Mouse (Mus musculus) forebrain, embryonic 15.5 days (tissue): Measurements from ENCODE around the gene Zmat5. TPM values are rescaled to one million over a fixed set of nuclear protein-coding genes. Genes with fewer than 3 reads are reported as not detected.
A peak's percentile ranks its signal among the peaks of the same experiment; 100 is the strongest.

Experiments
- ATAC-seq: fragments of 200-750 bp; cut with Nextera tagmentation; replicated peaks from 2 replicates; pipeline ENCODE4 v1.8.0; 2017; ENCODE audit warnings: mild to moderate bottlenecking, moderate TSS enrichment, moderate library complexity
- H3K27ac ChIP-seq: fragments of 300-500 bp; sonication (generic); replicated peaks from 2 replicates; pipeline ENCODE4 v1.5.1; 2015; ENCODE audit warnings: mild to moderate bottlenecking, inconsistent platforms
- H3K27me3 ChIP-seq: fragments of 300-500 bp; sonication (generic); 2 replicates; pipeline ENCODE4 v1.6.1; 2015; ENCODE audit warnings: inconsistent platforms
- H3K36me3 ChIP-seq: fragments of 300-500 bp; sonication (generic); 2 replicates; pipeline ENCODE4 v1.6.1; 2015; ENCODE audit warnings: mild to moderate bottlenecking, inconsistent platforms
- H3K4me1 ChIP-seq: fragments of 300-500 bp; sonication (generic); 2 replicates; pipeline ENCODE4 v1.6.1; 2015; ENCODE audit warnings: inconsistent platforms
- H3K4me2 ChIP-seq: fragments of 300-500 bp; sonication (generic); replicated peaks from 2 replicates; pipeline ENCODE4 v1.6.1; 2015; ENCODE audit warnings: mild to moderate bottlenecking, inconsistent platforms
- H3K4me3 ChIP-seq: fragments of 300-500 bp; sonication (generic); 2 replicates; pipeline ENCODE4 v1.5.1; 2015; ENCODE audit warnings: mild to moderate bottlenecking, inconsistent platforms
- H3K9ac ChIP-seq: fragments of 300-500 bp; sonication (generic); replicated peaks from 2 replicates; pipeline ENCODE4 v1.6.1; 2015; ENCODE audit warnings: mild to moderate bottlenecking, inconsistent platforms
- H3K9me3 ChIP-seq: fragments of 300-500 bp; sonication (generic); 2 replicates; pipeline ENCODE4 v1.6.1; 2016; ENCODE audit warnings: inconsistent platforms
- WGBS: fragments of 180-500 bp; shearing (Covaris S2); methylation state at CpG from one replicate; pipeline ENCODE4 v1.1.7; 2015; ENCODE audit warnings: mixed read lengths; 5-methylcytosine and 5-hydroxymethylcytosine counted together
- polyA plus RNA-seq: library from polyadenylated mRNA; unstranded; fragments of >200 nt; fragmentation: Nextera tagmentation; extraction: Ambion mirVana; gene quantifications from 2 replicates; pipeline ENCODE4 v1.2.1, GENCODE M21; 2015

The Zmat5 gene
- polyA plus RNA-seq, 1 experiment from 2014 or later, result 72.3 TPM

DNA sequence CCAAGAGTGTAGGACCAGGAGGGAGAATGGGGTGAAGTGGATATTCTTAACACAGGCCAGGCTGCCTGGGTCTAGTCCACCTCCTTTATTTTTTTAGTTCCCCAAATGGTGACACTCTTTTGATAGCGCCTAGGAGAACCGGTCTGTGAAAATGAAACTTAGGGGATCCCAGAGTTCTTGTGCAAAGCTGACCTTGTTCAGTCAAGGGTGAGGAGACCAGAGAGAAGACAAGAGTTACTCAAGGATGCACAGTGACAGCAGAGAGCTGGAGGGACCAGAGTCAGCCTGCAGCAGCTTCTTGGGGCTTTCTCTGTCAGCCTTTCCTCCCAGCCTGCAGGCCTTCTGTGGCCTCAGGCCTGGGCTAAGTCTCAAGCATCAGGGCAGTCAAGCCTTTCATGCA, 58.0 kb downstream of the Zmat5 start:
- Histone ChIP-seq H3K36me3 (no peaks in the 10 kb centered on the region), H3K4me1 (peaks cover 29% of the 10 kb centered on the region), H3K9ac (no peak overlapping the region), H3K27ac (peak overlapping the region; percentile 56; the same call in 1 of the 2 replicates), H3K9me3 (no peaks in the 10 kb centered on the region), H3K4me2 (no peak overlapping the region), H3K27me3 (no peaks in the 10 kb centered on the region), H3K4me3 (no peak overlapping the region)
- 24% methylated on average over 2 of the region's 2 CpGs for WGBS
- no peak for ATAC-seq

DNA sequence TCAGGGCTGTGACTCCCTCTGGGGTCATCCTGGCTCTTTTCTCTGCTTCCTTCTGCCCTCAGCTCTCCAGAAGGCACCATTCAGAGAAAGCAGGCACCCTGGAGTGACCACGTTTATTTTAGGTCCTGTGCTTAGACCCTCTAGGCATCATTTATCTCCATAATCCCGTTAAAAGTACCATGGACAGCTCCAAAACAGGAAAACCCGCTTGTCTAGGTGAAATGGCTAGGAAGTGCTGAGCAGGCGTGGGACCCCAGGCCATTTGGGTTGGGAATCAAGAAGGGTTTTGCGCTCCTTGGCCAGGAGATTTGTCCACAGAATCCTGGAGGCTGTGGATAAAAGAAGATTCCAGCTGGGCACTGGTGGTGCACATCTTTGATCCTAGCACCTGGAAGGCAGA, 59.2 kb downstream of the Zmat5 start:
- H3K9me3 ChIP-seq, result no peaks in the 10 kb centered on the region
- no peak overlapping the region for H3K4me3 ChIP-seq
- H3K4me2 ChIP-seq, result no peak overlapping the region
- ATAC-seq, result no peak
- H3K27me3 ChIP-seq, result no peaks in the 10 kb centered on the region
- no peak overlapping the region for H3K27ac ChIP-seq
- 25% methylated on average over 5 of the region's 5 CpGs for WGBS
- H3K4me1 ChIP-seq, result peaks cover 30% of the 10 kb centered on the region
- no peaks in the 10 kb centered on the region for H3K36me3 ChIP-seq
- H3K9ac ChIP-seq, result no peak overlapping the region

DNA sequence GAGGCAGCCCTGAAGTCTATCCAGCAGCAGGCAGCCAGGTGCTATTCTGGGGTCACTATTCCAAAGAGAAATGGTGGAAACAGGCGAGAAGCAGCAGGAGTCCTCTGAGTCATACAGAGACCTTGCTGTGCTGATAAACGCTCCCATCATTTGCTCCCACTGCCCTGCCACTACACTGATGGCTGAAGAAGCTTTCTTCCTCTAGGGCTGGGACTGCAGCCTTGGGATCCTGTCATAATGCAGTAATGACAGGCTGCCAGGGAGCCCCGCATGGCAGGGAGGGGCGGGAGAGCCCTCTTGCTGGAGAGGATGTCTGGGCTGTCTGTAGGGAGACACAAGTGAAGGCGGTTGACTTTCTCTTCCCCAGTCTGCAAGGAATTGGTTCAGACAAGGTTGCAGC, 60.0 kb downstream of the Zmat5 start:
- WGBS, result 66% methylated on average over 5 of the region's 5 CpGs
- H3K4me1 ChIP-seq, result peaks cover 33% of the 10 kb centered on the region
- ATAC-seq, result no peak
- no peak overlapping the region for H3K9ac ChIP-seq
- no peak overlapping the region for H3K4me2 ChIP-seq
- 0 out of 2 replicates have a peak overlapping the region, but pooled peaks have one; percentile 11 for H3K27ac ChIP-seq
- no peaks in the 10 kb centered on the region for H3K27me3 ChIP-seq
- no peak overlapping the region for H3K4me3 ChIP-seq
- no peaks in the 10 kb centered on the region for H3K9me3 ChIP-seq
- H3K36me3 ChIP-seq, result no peaks in the 10 kb centered on the region

DNA sequence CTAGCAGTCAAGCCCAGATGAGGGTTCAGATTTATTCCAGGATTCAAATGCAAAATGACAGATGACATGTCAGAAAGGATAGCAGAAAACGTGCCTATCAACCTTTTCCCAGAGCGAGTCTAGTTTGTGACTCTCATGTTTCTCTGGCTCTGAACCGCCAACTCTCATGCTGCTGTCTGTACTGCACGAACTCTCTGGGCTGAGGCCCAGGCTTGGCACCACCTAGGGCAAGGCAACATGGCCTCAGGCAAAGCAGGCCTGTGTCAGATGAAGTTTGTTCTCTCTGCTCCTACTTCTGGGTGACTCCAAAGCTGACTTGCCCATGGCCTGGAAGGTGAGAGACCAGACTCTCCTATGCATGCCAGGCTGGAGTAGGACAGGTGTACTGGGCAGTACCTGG, 63.9 kb downstream of the Zmat5 start:
- ATAC-seq, result no peak
- 67% methylated on average over 4 of the region's 4 CpGs for WGBS
- Histone ChIP-seq H3K4me1 (peaks cover 14% of the 10 kb centered on the region; the same call in 1 of the 2 replicates), H3K36me3 (no peaks in the 10 kb centered on the region), H3K9me3 (no peaks in the 10 kb centered on the region), H3K4me2 (no peak overlapping the region), H3K27ac (peak overlapping the region; percentile 86), H3K27me3 (no peaks in the 10 kb centered on the region), H3K4me3 (no peak overlapping the region), H3K9ac (no peak overlapping the region)

DNA sequence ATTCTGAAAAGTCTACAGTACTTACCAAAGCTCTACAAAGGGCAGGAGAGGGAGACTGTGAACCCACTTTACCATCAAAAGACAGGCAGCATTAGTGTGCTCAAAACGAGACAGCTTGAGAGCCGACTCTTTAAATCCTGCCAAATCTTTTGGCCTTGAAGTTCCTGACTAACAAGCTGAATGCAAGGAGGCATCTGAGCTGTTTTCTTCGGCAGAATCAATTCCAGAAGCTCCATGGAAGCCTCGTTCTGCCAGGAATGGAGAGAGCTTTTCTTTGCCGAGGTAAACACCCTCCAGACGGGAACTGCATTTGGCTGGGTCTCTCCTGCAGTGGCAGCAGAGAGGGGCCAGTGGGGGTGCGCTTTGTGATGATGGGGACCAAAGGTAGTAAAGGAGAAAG, 64.8 kb downstream of the Zmat5 start:
- H3K4me1 ChIP-seq, result peaks cover 14% of the 10 kb centered on the region; the same call in 1 of the 2 replicates
- H3K9me3 ChIP-seq, result no peaks in the 10 kb centered on the region
- H3K36me3 ChIP-seq, result no peaks in the 10 kb centered on the region
- no peak overlapping the region for H3K4me2 ChIP-seq
- no peak overlapping the region for H3K4me3 ChIP-seq
- no peak overlapping the region for H3K9ac ChIP-seq
- WGBS, result 50% methylated on average over 7 of the region's 7 CpGs
- H3K27me3 ChIP-seq, result no peaks in the 10 kb centered on the region
- peak; percentile 42; the same call in 1 of the 2 replicates for ATAC-seq
- H3K27ac ChIP-seq, result peak overlapping the region; percentile 86

DNA sequence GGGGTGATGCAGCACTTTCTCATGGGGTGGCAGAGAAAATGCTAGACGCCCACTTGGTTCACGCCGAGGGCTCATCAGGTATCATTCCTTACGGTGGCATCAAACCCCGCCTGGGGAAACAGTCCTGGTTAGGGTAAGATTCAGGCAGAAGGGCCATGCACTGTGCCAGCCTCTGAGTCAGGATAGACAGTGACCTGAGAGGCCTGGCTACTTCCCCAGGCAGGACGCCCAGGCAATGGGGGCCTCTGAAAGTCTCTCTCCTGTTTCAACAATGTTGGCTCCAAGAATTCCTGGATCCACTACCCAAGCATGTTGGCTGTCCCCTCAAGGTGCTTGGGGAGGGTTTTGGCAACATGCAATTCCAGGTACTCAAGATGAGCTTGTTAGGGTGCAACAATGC, 65.4 kb downstream of the Zmat5 start:
- Histone ChIP-seq H3K9me3 (no peaks in the 10 kb centered on the region), H3K27me3 (no peaks in the 10 kb centered on the region), H3K4me3 (no peak overlapping the region), H3K9ac (no peak overlapping the region), H3K27ac (peak overlapping the region; percentile 86), H3K36me3 (no peaks in the 10 kb centered on the region), H3K4me1 (peaks cover 11% of the 10 kb centered on the region; the same call in 1 of the 2 replicates), H3K4me2 (no peak overlapping the region)
- 95% methylated on average over 6 of the region's 6 CpGs for whole genome bisulfite sequencing
- ATAC-seq, result no peak

DNA sequence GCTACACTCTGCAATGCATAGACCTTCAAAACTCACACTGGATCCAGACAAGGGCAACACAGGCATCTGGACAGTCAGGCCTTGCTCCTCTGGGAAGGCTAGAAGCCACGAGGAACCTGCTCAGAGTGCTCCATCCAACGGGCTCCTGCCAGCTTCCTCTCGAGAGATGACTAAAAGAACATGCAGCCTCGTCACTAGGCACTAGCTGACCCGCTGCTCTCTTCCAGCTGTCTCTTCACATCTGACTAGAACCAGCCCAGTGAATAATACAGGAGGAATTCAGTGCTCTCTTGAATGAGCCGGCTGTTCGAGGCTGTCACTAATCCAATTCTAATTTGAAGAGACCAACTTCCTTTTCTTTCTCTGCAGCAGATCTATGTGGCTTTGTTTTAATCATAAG, 67.3 kb downstream of the Zmat5 start:
- 45% methylated on average over 7 of the region's 7 CpGs for WGBS
- Histone ChIP-seq H3K36me3 (peaks cover under 1% of the 10 kb centered on the region; the same call in 1 of the 2 replicates), H3K27me3 (no peaks in the 10 kb centered on the region), H3K9me3 (no peaks in the 10 kb centered on the region), H3K9ac (no peak overlapping the region), H3K27ac (no peak overlapping the region), H3K4me2 (no peak overlapping the region), H3K4me3 (no peak overlapping the region), H3K4me1 (peaks cover 11% of the 10 kb centered on the region; the same call in 1 of the 2 replicates)
- ATAC-seq, result no peak

DNA sequence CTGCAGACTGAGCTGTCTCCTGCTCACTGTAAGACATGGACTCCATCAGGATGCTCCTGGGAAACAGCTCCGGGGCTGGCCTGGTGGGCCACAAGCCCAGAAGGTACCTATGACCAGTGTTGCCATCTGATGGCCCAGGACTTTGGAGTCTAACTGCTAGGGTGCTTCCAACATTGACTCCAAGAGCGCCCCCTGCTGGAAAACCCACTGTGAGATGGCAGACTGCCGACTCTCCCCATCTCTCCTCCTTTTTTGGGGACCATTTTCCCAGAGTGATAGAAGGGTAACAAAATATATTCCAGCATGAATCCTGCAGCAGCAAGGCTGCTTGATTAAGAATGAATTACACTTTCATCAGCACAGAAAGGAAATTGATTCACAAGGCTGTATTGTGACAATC, 68.4 kb downstream of the Zmat5 start:
- H3K36me3 ChIP-seq, result peaks cover 7% of the 10 kb centered on the region; the same call in 1 of the 2 replicates
- H3K27me3 ChIP-seq, result no peaks in the 10 kb centered on the region
- WGBS, result 29% methylated on average over 3 of the region's 3 CpGs
- no peak for ATAC-seq
- H3K27ac ChIP-seq, result 0 out of 2 replicates have a peak overlapping the region, but pooled peaks have one; percentile 7
- H3K4me3 ChIP-seq, result no peak overlapping the region
- no peaks in the 10 kb centered on the region for H3K9me3 ChIP-seq
- H3K9ac ChIP-seq, result no peak overlapping the region
- H3K4me2 ChIP-seq, result no peak overlapping the region
- peaks cover 11% of the 10 kb centered on the region; the same call in 1 of the 2 replicates for H3K4me1 ChIP-seq

DNA sequence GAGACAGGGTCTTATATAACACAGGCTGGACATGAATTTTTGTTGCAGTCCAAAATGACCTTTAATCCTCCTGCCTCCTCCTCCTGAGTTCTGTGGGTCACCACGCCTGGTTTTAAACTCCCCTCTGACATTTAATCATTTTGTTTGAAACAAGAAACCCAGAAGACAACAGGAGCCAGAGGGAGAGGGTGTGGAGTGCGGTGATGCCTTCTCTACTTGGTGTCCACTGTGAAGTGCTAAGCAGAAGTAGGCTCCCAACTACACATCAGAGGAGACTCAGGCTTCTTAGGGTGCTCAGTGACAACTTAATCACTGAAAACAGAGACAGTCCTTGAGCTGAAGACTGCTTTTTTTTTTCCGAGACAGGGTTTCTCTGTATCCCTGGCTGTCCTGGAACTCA, 76.4 kb downstream of the Zmat5 start:
- H3K4me2 ChIP-seq, result no peak overlapping the region
- no peak for ATAC-seq
- WGBS, result 88% methylated on average over 3 of the region's 3 CpGs
- no peaks in the 10 kb centered on the region for H3K4me1 ChIP-seq
- H3K36me3 ChIP-seq, result peaks cover 61% of the 10 kb centered on the region
- no peaks in the 10 kb centered on the region for H3K9me3 ChIP-seq
- H3K27ac ChIP-seq, result no peak overlapping the region
- no peak overlapping the region for H3K4me3 ChIP-seq
- H3K27me3 ChIP-seq, result no peaks in the 10 kb centered on the region
- no peak overlapping the region for H3K9ac ChIP-seq

DNA sequence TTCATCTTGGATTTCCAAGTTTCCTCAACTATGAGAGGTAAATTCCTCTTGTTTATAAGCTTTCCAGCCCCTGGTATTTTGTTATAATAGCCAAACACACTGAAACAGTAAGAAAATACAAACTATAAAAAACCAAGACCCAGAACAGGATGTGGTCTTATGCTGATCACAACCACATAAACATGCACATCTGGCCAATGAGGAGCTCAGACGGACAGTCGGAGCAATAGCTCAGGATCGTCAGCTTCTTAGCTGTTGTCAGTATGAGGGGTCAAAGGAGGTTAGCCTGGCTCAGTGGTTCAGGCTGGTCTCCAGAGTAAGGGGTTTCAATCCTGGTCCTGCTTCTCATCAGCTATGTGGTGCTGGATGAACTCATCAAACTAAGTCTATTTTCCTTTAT, 78.6 kb downstream of the Zmat5 start:
- Histone ChIP-seq H3K9ac (no peak overlapping the region), H3K27me3 (no peaks in the 10 kb centered on the region), H3K27ac (no peak overlapping the region), H3K9me3 (no peaks in the 10 kb centered on the region), H3K36me3 (peaks cover 62% of the 10 kb centered on the region), H3K4me1 (no peaks in the 10 kb centered on the region), H3K4me3 (no peak overlapping the region), H3K4me2 (no peak overlapping the region)
- 93% methylated on average over 3 of the region's 3 CpGs for WGBS
- ATAC-seq, result no peak

DNA sequence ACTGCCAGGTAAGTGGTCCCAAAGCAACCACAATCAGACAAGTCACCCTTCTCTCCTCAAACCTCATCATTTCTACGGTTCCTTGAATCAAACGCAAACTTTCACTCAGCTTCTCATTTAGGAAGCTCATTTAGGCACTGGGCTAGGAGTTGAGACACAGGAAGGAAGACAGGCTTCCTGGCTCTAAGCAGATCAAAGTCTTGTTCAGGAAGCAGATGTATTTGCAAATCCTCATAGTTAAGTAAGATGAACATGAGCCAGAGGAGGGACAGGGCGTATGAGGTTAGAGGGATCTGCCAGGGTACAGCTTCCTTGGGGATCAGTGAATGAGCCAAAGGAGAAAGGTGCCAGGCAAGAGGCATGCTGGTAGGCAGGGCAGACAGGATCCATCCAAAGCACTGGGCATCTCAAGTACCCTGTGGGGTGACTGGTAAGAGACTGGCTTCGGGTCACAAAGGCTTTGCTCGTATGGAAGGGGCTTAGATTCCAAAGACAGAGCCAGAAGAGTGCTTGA, 80.2 kb downstream of the Zmat5 start:
- Histone ChIP-seq H3K27ac (no peak overlapping the region), H3K27me3 (no peaks in the 10 kb centered on the region), H3K9me3 (no peaks in the 10 kb centered on the region), H3K36me3 (peaks cover 55% of the 10 kb centered on the region), H3K4me2 (no peak overlapping the region), H3K4me1 (no peaks in the 10 kb centered on the region), H3K4me3 (no peak overlapping the region), H3K9ac (no peak overlapping the region)
- 81% methylated on average over 5 of the region's 5 CpGs for WGBS
- no peak for ATAC-seq
